Mouse (Mus musculus): ENCODE data around the gene Ctf2.
"Not testable (repeated sequence)": the region's sequence is repeated elsewhere in the genome, so short reads cannot be mapped to it uniquely, and the experiment has no call there.

The Ctf2 gene

GRCm38 (mm10) chr7:127714816-127715215 is 17.1 kb downstream of the Ctf2 start:
- DNase-seq (ENCODE audit: extremely low read depth, low read depth) = no peak

DNA sequence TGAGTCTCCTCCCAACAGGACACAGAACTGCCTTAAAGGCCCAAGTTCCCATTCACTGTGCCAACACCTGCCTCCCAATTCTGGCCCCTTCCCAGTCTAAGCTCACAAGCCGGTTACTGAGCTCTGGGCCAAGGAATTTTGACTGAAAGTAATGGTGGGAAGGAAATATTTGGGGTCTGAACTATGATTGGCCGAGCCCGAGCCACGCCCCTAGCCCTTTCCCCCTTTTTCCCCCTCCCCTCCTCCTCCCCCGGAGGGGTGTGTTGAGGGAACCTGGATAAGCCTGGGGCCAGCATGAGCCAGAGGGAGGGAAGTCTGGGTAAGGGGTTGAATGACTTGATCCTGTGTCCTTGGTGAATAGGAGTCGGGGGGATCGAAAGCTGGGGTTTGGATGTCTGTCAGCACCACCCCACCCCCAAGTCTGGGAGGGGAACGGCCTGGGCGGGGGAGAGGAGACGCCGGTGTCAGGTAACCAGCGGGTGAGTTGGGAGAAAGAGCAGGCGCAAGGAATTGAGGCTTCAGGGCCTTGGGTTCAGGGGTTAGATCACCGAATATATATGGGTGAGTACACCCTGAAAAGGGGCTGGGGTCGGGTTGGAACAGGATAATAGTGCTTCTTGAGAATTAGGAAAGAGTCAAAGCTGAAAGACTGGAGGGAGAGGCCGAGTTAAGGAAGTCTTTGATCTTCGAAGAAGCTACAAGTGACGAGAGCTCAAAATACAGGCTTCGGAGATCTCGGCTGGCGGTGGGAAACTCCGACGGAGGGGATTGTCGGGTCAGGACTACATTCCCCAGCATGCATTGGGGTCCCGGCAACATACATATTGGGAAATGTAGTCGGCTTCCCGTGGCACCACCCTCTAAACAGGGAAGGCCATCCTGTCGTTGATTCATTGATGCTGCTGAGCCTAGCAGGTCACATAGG is 19.2 kb downstream of the Ctf2 start, which contains the start of gene Ctf1:
Ctf1 (plus strand) TSS at position 276 of the 925 bp plus-strand sequence.
- DNase-seq (ENCODE audit: extremely low read depth, low read depth) = peak; percentile 69

- DNase-seq (ENCODE audit: extremely low read depth, low read depth) = no peak
Observed at GRCm38 (mm10) chr7:127711456-127711855, 20.5 kb downstream of the Ctf2 start.

DNA sequence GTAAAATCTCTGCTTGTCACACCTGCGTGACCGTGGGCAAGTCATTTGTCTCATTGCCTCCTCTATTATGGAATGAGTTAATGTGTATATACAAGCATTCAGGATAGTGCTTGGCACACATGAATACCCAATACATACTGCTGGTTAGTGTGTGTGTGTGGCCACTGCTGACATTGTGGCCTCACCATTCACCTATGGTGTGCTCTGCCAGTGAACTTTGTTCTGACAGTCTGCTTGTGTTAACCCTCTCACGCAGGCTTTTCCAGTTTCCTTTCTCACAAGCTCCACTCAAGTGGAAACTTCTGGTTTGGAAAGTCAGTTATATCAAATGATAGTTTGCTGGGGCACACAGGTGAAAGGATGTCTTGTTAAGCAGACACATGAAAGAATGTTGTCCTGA is 20.9 kb downstream of the Ctf2 start:
- no peak for DNase-seq (ENCODE audit: extremely low read depth, low read depth)

DNA sequence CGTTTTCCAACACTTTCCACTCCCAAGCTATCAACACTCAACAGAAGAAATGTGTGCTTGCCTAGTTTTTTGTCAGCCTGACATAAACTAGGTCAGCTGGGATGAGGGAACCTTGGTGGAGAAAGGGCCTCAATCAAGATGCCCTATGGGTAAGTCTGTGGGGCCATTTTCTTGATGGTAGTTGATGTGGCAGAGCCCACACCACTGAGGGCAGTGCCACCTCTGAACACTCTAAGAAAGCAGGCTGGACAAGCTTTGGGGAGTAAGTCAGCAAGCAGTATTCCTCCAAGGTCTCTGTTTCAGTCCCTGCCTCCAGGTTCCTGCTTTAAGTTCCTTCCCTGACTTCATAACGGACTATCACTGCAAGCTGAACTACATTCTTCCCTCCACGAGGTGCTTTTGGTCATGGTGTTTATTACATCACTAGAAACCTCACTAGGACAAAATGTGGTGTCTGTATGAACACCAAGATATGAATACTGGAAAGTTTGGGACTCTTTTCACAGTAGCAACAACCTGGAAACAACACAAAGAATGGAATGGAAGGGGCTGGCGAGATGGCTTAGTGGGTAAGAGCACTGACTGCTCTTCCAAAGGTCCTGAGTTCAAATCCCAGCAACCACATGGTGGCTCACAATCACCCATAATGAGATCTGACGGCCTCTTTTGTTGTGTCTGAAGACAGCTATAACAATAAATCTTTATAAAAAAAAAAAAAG is 22.5 kb downstream of the Ctf2 start:
- no peak for DNase-seq (ENCODE audit: extremely low read depth, low read depth)

GRCm38 (mm10) chr7:127708207-127709078 is 23.5 kb downstream of the Ctf2 start, which contains the start of gene Bcl7c:
Bcl7c (minus strand) TSS chr7:127708933.
- peak; percentile 82 for DNase-seq (ENCODE audit: extremely low read depth, low read depth)

DNA sequence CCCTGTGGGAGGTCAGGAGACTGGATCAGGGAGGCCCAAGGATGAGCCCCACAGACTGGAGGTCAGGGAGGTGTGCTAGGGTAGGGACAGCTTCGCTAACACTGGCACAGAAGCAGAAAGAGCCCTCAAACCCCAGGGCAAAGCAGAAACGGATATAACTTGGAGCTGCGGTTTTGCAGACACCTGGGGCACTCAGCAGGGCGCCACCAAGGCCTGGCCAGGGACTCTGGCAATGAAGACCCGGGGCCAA is 24.1 kb downstream of the Ctf2 start:
- no peak for DNase-seq (ENCODE audit: extremely low read depth, low read depth)

- no peak for DNase-seq (ENCODE audit: extremely low read depth, low read depth)
Observed at GRCm38 (mm10) chr7:127707045-127707956, 24.7 kb downstream of the Ctf2 start.

DNA sequence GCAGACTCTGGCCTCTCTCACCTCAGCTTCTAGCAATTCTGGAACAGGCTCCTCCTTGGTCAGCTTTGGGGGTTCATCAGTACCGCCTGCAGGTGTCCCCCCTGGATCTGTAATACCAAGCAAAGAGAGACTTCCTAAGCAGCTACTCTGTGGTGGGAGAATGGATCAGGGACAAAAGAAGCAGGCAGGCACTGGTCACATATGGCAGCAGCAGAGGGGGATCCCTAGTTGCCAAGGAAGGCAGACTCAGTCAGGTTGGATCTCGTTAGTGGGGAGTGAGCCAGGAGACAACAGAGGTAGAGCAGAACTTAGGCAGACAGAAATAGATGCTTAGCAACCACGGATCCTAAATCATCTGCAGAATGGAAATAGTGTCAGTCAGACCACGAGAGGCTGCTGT is 26.3 kb downstream of the Ctf2 start:
- DNase-seq (ENCODE audit: extremely low read depth, low read depth) = no peak

- DNase-seq (ENCODE audit: extremely low read depth, low read depth) = no peak
Observed at GRCm38 (mm10) chr7:127704598-127704997, 27.4 kb downstream of the Ctf2 start.

- no peak for DNase-seq (ENCODE audit: extremely low read depth, low read depth)
Observed at GRCm38 (mm10) chr7:127703561-127704178, 28.3 kb downstream of the Ctf2 start.

DNA sequence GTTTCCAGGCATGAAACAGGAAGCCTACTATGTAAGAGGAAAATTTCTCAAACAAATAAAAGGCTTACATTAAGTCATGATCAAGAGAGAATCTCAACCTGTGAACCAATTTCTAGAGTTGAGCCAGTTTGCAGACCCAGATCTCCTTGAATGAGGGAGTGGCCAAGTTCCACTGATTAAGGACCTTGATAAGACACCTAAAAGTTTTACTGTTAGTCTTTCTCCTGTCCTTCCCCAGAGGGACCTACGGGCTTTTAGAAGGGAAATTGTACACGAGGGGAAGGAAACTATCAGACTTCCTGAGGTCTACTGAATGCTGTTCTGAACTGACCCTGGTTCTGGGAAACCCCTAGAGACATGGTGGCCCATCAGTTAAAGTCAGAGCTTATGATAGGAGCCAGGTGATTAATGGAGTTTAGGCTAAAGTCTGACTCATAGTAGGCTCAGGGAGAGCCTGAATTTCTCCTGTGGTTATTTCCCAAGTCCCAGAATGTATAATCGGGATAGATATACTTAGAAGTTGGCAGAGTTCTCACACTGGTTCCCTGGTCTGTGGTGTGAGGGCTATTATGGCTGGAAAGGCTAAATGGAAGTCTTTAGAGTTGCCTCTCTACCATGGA is 31.1 kb downstream of the Ctf2 start:
- no peak for DNase-seq (ENCODE audit: extremely low read depth, low read depth)

DNA sequence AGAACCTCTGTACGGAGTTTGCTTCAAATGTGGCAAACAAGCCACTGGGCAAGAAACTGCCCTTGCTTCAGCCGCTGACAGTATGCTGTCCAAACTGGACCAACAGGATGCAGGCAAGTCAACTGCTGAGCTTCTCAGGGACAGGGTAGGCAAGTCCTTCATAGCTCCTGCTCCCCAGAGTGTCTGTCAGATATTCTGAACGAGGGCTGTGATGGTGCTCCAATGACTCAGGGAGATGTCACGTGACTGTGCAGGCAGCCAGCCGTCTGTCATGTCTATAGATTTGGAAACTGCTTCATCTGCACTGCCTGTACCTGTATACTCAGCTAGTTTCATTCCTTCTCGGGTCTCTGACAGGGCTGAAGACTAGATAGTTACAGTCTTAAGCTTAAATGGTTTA is 33.0 kb downstream of the Ctf2 start:
- no peak for DNase-seq (ENCODE audit: extremely low read depth, low read depth)

- not testable (repeated sequence) for DNase-seq (ENCODE audit: extremely low read depth, low read depth)
Observed at GRCm38 (mm10) chr7:127693730-127694129, 38.2 kb downstream of the Ctf2 start.

DNA sequence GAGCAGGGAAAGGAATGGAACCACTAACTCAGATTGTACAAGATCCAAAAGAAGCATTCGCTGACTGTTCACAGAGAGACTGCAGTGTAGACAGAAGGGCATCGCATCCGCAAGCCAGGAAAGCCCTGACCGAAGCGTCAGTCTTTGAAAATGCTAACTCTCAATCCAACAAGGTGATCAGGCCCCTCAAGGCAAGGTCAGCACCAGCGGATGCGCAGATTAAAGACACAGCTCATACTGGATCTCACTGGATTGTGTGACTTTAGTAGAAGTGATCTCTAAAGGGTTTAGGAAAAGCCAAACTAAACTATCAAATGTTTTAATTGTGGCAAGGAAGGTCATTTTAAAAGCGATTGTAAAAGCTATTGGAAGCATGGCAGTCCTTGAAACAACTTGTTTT is 38.7 kb downstream of the Ctf2 start:
- no peak for DNase-seq (ENCODE audit: extremely low read depth, low read depth)

DNA sequence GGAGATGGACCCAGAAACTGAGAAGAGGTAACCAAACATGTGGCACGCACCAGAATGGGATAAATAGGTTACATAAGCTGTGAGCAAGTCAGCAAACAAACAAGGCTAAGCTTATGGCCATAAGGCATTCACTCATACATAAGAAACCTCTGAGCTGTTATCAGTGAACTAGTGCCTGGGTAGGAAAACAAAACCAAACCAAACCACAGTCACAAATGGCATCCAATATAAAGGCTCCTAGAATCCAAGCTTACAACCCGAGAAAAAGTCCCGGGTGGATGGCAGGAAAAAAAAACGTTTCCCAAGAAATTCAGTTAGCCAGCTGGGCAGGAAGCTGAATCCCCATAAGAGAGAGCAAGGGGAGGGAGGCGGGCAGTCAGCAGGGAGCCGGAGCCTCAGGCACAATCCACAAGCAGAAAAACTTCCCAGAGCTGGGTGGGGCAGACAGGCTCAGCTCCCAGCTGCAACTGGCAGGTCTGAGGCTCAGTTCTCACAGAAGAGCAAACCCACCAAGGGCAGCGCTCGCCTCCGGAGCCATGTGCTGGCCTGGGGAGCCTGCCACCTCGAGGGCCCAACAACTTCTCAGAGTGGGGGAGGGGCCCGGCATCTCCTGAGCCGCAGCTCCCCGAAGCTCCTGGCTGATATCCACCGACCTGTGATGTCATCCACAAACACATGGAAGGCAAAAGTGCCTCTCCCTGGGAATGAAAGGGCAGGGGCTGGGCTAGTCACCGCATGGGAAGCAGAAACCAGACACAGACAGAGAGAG is 40.6 kb downstream of the Ctf2 start:
- DNase-seq (ENCODE audit: extremely low read depth, low read depth) = no peak

DNA sequence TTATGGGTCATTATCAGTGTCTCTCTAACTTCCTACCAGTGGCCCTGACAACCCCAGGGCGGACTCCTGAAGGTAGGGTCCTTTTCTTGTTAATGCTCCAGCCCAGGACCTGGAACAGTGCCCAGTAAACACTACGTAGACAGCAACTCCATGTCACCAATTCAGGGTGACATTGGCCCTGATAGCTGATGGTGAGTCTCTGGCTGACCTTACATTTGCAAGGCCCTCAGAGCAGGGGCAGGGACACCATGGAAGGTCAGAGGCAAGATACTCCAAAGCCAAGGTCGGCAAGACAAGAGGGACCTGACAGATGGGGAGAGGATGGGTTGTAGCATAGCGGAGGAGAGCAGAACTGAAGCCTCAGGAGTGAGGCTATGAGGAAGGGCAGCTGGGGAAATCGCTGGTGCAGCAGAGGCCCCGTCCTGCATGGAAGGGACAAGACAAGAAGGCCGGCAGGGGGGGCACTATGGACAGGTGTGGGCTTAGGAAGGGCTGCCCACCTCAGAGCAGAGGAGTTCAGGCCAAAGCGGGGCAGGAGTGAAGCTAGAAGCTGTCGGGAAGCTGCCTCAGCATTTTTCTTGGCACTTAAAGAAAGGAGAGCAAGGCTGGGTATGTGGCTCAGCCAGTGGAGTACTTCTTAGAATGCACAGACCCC is 42.2 kb downstream of the Ctf2 start:
- DNase-seq (ENCODE audit: extremely low read depth, low read depth) = no peak

DNA sequence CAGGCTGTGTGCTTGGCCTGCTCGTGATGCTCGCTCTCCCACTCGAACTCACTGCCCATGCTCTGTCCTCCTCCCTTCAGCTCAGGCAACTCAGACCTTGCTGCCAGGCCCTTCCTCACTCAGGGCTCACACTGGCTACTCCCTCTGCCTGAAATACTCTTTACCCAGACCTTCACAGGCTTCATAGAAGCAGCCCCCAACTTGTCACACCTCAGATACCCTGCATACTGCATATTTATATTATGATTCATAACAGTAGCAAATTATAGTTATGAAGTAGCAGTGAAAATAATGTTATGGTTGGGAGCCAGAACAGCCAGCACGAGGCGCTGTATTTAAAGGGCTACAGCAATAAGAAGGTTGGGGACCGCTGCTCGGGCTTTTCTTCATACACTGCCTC is 43.0 kb downstream of the Ctf2 start:
- DNase-seq (ENCODE audit: extremely low read depth, low read depth) = no peak
